Mouse (Mus musculus) midbrain, embryonic 13.5 days (tissue): ENCODE results near the gene Ccdc153. TPM values are rescaled to one million over a fixed set of nuclear protein-coding genes. Genes with fewer than 3 reads are reported as not detected.

ENCODE experiments used
- ATAC-seq: fragments of 200-750 bp; cut with Nextera tagmentation; 2 replicates; pipeline ENCODE4 v1.8.0; 2017; ENCODE audit warnings: mild to moderate bottlenecking, moderate TSS enrichment, moderate library complexity
- H3K27ac ChIP-seq: fragments of 300-500 bp; sonication (generic); 2 replicates; pipeline ENCODE4 v1.5.1; 2015; ENCODE audit warnings: inconsistent platforms, mild to moderate bottlenecking, moderate library complexity
- H3K27me3 ChIP-seq: fragments of 300-500 bp; sonication (generic); 2 replicates; pipeline ENCODE4 v1.6.1; 2015; ENCODE audit warnings: mild to moderate bottlenecking, inconsistent platforms
- H3K36me3 ChIP-seq: fragments of 300-500 bp; sonication (generic); 2 replicates; pipeline ENCODE4 v1.6.1; 2015; ENCODE audit warnings: mild to moderate bottlenecking, inconsistent platforms
- H3K4me1 ChIP-seq: fragments of 300-500 bp; sonication (generic); replicated peaks from 2 replicates; pipeline ENCODE4 v1.6.1; 2015; ENCODE audit warnings: inconsistent platforms
- H3K4me2 ChIP-seq: fragments of 300-500 bp; sonication (generic); replicated peaks from 2 replicates; pipeline ENCODE4 v1.6.1; 2015; ENCODE audit warnings: moderate library complexity, mild to moderate bottlenecking, inconsistent platforms
- H3K4me3 ChIP-seq: fragments of 300-500 bp; sonication (generic); replicated peaks from 2 replicates; pipeline ENCODE4 v1.5.1; 2015; ENCODE audit warnings: mild to moderate bottlenecking, inconsistent platforms
- H3K9ac ChIP-seq: fragments of 300-500 bp; sonication (generic); replicated peaks from 2 replicates; pipeline ENCODE4 v1.6.1; 2015; ENCODE audit warnings: mild to moderate bottlenecking, inconsistent platforms
- H3K9me3 ChIP-seq: fragments of 300-500 bp; sonication (generic); 2 replicates; pipeline ENCODE4 v1.6.1; 2016; ENCODE audit warnings: mild to moderate bottlenecking, inconsistent platforms
- WGBS: fragments of 180-500 bp; shearing (Covaris S2); methylation state at CpG from one replicate; pipeline ENCODE4 v1.1.7; 2015; 5-methylcytosine and 5-hydroxymethylcytosine counted together
- polyA plus RNA-seq: library from polyadenylated mRNA; unstranded; fragments of >200 nt; fragmentation: Nextera tagmentation; extraction: Ambion mirVana; gene quantifications from 2 replicates; pipeline ENCODE4 v1.2.1, GENCODE M21; 2015

Ccdc153 gene
- polyA plus RNA-seq: not detected in 2 replicates

- WGBS: 51% methylated on average over 2 of the region's 2 CpGs
- Histone ChIP-seq H3K36me3 (no peaks in the 10 kb centered on the region), H3K9me3 (no peaks in the 10 kb centered on the region), H3K4me1 (no peaks in the 10 kb centered on the region), H3K27me3 (0 out of 2 replicates have a peak, but pooled peaks cover 3% of the 10 kb centered on the region), H3K4me3 (no peak within 1 kb of the TSS), H3K27ac (no peak within 1 kb of the TSS), H3K4me2 (no peak within 1 kb of the TSS), H3K9ac (no peak within 1 kb of the TSS)
- ATAC-seq: no peak
These were observed at the start of gene Ccdc153 for GRCm38 (mm10) chr9:44240399-44240798. TSS of gene Ccdc153 (plus strand) at chr9:44240676.

GRCm38 (mm10) chr9:44191166-44191565, 49.3 kb upstream of the Ccdc153 start:
- no peaks in the 10 kb centered on the region; the same call in 1 of the 2 replicates for H3K36me3 ChIP-seq
- no peak overlapping the region for H3K4me2 ChIP-seq
- no peak overlapping the region for H3K4me3 ChIP-seq
- 77% methylated on average over 3 of the region's 3 CpGs for WGBS
- H3K4me1 ChIP-seq: peaks cover 6% of the 10 kb centered on the region; the same call in 1 of the 2 replicates
- no peak overlapping the region for H3K27ac ChIP-seq
- H3K9ac ChIP-seq: no peak overlapping the region
- ATAC-seq: no peak
- H3K27me3 ChIP-seq: no peaks in the 10 kb centered on the region
- H3K9me3 ChIP-seq: no peaks in the 10 kb centered on the region

GRCm38 (mm10) chr9:44192312-44192711, 48.2 kb upstream of the Ccdc153 start:
- WGBS: 95% methylated on average over 3 of the region's 3 CpGs
- Histone ChIP-seq H3K9ac (no peak overlapping the region), H3K4me1 (peaks cover 6% of the 10 kb centered on the region; the same call in 1 of the 2 replicates), H3K4me2 (no peak overlapping the region), H3K9me3 (no peaks in the 10 kb centered on the region), H3K4me3 (no peak overlapping the region), H3K27ac (no peak overlapping the region), H3K36me3 (peaks cover under 1% of the 10 kb centered on the region), H3K27me3 (no peaks in the 10 kb centered on the region)
- no peak for ATAC-seq

GRCm38 (mm10) chr9:44192794-44193193, 47.7 kb upstream of the Ccdc153 start:
- Histone ChIP-seq H3K27me3 (no peaks in the 10 kb centered on the region), H3K36me3 (peaks cover 5% of the 10 kb centered on the region), H3K9ac (no peak overlapping the region), H3K27ac (no peak overlapping the region), H3K4me1 (peaks cover 6% of the 10 kb centered on the region; the same call in 1 of the 2 replicates), H3K9me3 (no peaks in the 10 kb centered on the region), H3K4me3 (no peak overlapping the region), H3K4me2 (no peak overlapping the region)
- ATAC-seq: no peak
- 96% methylated on average over 5 of the region's 5 CpGs for WGBS

GRCm38 (mm10) chr9:44194000-44194399, 46.5 kb upstream of the Ccdc153 start:
- 91% methylated on average over 1 of the region's 1 CpGs for WGBS
- no peak for ATAC-seq
- no peak overlapping the region for H3K9ac ChIP-seq
- H3K36me3 ChIP-seq: peaks cover 14% of the 10 kb centered on the region
- H3K27me3 ChIP-seq: no peaks in the 10 kb centered on the region
- no peak overlapping the region for H3K4me3 ChIP-seq
- H3K9me3 ChIP-seq: no peaks in the 10 kb centered on the region
- no peaks in the 10 kb centered on the region for H3K4me1 ChIP-seq
- H3K27ac ChIP-seq: no peak overlapping the region
- H3K4me2 ChIP-seq: no peak overlapping the region

GRCm38 (mm10) chr9:44196354-44196753, 44.1 kb upstream of the Ccdc153 start:
- Histone ChIP-seq H3K9ac (no peak overlapping the region), H3K27me3 (no peaks in the 10 kb centered on the region), H3K4me1 (no peaks in the 10 kb centered on the region), H3K4me2 (no peak overlapping the region), H3K9me3 (no peaks in the 10 kb centered on the region), H3K27ac (no peak overlapping the region), H3K4me3 (no peak overlapping the region), H3K36me3 (peaks cover 33% of the 10 kb centered on the region)
- ATAC-seq: no peak
- WGBS: 95% methylated on average over 4 of the region's 4 CpGs

- Histone ChIP-seq H3K4me3 (no peak overlapping the region), H3K4me2 (no peak overlapping the region), H3K27ac (no peak overlapping the region), H3K36me3 (peaks cover 33% of the 10 kb centered on the region), H3K27me3 (no peaks in the 10 kb centered on the region), H3K9ac (no peak overlapping the region), H3K9me3 (no peaks in the 10 kb centered on the region), H3K4me1 (no peaks in the 10 kb centered on the region)
- WGBS: 93% methylated on average over 3 of the region's 3 CpGs
- ATAC-seq: no peak
These were observed 41.3 kb upstream of the Ccdc153 start for GRCm38 (mm10) chr9:44199166-44199565.

GRCm38 (mm10) chr9:44199580-44199979, 40.9 kb upstream of the Ccdc153 start:
- H3K36me3 ChIP-seq: peaks cover 33% of the 10 kb centered on the region
- H3K4me3 ChIP-seq: no peak overlapping the region
- no peaks in the 10 kb centered on the region for H3K4me1 ChIP-seq
- H3K9ac ChIP-seq: no peak overlapping the region
- no peak overlapping the region for H3K4me2 ChIP-seq
- H3K27me3 ChIP-seq: no peaks in the 10 kb centered on the region
- H3K9me3 ChIP-seq: no peaks in the 10 kb centered on the region
- no peak overlapping the region for H3K27ac ChIP-seq
- ATAC-seq: no peak

- peaks cover 33% of the 10 kb centered on the region for H3K36me3 ChIP-seq
- no peak overlapping the region for H3K4me3 ChIP-seq
- no peak overlapping the region for H3K27ac ChIP-seq
- WGBS: 67% methylated on average over 3 of the region's 3 CpGs
- H3K4me1 ChIP-seq: no peaks in the 10 kb centered on the region
- H3K27me3 ChIP-seq: no peaks in the 10 kb centered on the region
- no peak for ATAC-seq
- H3K9ac ChIP-seq: no peak overlapping the region
- H3K9me3 ChIP-seq: no peaks in the 10 kb centered on the region
- no peak overlapping the region for H3K4me2 ChIP-seq
These were observed 40.0 kb upstream of the Ccdc153 start for GRCm38 (mm10) chr9:44200458-44200857.

GRCm38 (mm10) chr9:44207840-44208239, 32.6 kb upstream of the Ccdc153 start:
- no peak for ATAC-seq
- 95% methylated on average over 2 of the region's 2 CpGs for WGBS
- no peaks in the 10 kb centered on the region for H3K27me3 ChIP-seq

GRCm38 (mm10) chr9:44209416-44209815, 31.1 kb upstream of the Ccdc153 start:
- Histone ChIP-seq H3K36me3 (peaks cover 7% of the 10 kb centered on the region; the same call in 1 of the 2 replicates), H3K27ac (no peak overlapping the region), H3K4me1 (no peaks in the 10 kb centered on the region), H3K4me2 (no peak overlapping the region), H3K9ac (no peak overlapping the region), H3K4me3 (no peak overlapping the region), H3K27me3 (no peaks in the 10 kb centered on the region), H3K9me3 (peaks cover 3% of the 10 kb centered on the region; the same call in 1 of the 2 replicates)
- no peak for ATAC-seq
- WGBS: 100% methylated on average over 4 of the region's 4 CpGs

More at GRCm38 (mm10) chr9:44207840-44208239, 32.6 kb upstream of the Ccdc153 start:
- Histone ChIP-seq H3K4me1 (no peaks in the 10 kb centered on the region), H3K9me3 (peaks cover 3% of the 10 kb centered on the region; the same call in 1 of the 2 replicates), H3K27ac (no peak overlapping the region), H3K4me3 (no peak overlapping the region), H3K36me3 (peaks cover 7% of the 10 kb centered on the region; the same call in 1 of the 2 replicates), H3K9ac (no peak overlapping the region), H3K4me2 (no peak overlapping the region)

- ATAC-seq: no peak
- WGBS: 95% methylated on average over 4 of the region's 4 CpGs
- no peak overlapping the region for H3K9ac ChIP-seq
- no peak overlapping the region for H3K4me2 ChIP-seq
- peaks cover 7% of the 10 kb centered on the region; the same call in 1 of the 2 replicates for H3K36me3 ChIP-seq
- H3K4me1 ChIP-seq: no peaks in the 10 kb centered on the region
- H3K9me3 ChIP-seq: peaks cover 3% of the 10 kb centered on the region; the same call in 1 of the 2 replicates
- no peak overlapping the region for H3K4me3 ChIP-seq
- no peak overlapping the region for H3K27ac ChIP-seq
- no peaks in the 10 kb centered on the region for H3K27me3 ChIP-seq
These were observed 28.1 kb upstream of the Ccdc153 start for GRCm38 (mm10) chr9:44212406-44212805.

GRCm38 (mm10) chr9:44213538-44213937, 26.9 kb upstream of the Ccdc153 start:
- H3K27me3 ChIP-seq: no peaks in the 10 kb centered on the region
- no peak for ATAC-seq
- no peak overlapping the region for H3K27ac ChIP-seq
- H3K4me3 ChIP-seq: no peak overlapping the region
- H3K9ac ChIP-seq: no peak overlapping the region
- H3K4me1 ChIP-seq: no peaks in the 10 kb centered on the region
- WGBS: 97% methylated on average over 14 of the region's 14 CpGs
- H3K36me3 ChIP-seq: peaks cover 7% of the 10 kb centered on the region; the same call in 1 of the 2 replicates
- H3K9me3 ChIP-seq: peaks cover 3% of the 10 kb centered on the region; the same call in 1 of the 2 replicates
- H3K4me2 ChIP-seq: no peak overlapping the region
